Mouse (Mus musculus) hindbrain, embryonic 14.5 days (tissue): ENCODE data around the gene Hcn2. TPM values are rescaled to one million over a fixed set of nuclear protein-coding genes. Genes with fewer than 3 reads are reported as not detected.

Experiments
- ATAC-seq: fragments of 200-750 bp; cut with Nextera tagmentation; 2 replicates; pipeline ENCODE4 v1.8.0; 2017; ENCODE audit warnings: moderate number of reproducible peaks, mild to moderate bottlenecking, moderate TSS enrichment, moderate library complexity; ENCODE audit not compliant: low FRiP score
- DNase-seq: peaks from one replicate; pipeline ENCODE4 v3.0.0-alpha.2; 2015; ENCODE audit warnings: low spot score
- H3K27ac ChIP-seq: fragments of 300-500 bp; sonication (generic); 2 replicates; pipeline ENCODE4 v1.5.1; 2014; ENCODE audit warnings: mild to moderate bottlenecking, moderate library complexity
- H3K27me3 ChIP-seq: fragments of 300-500 bp; sonication (generic); 2 replicates; pipeline ENCODE4 v1.6.1; 2014; ENCODE audit warnings: mild to moderate bottlenecking, low read length, mixed read lengths; ENCODE audit not compliant: control insufficient read depth, insufficient read depth
- H3K36me3 ChIP-seq: fragments of 300-500 bp; sonication (generic); replicated peaks from 2 replicates; pipeline ENCODE4 v1.6.1; 2014; ENCODE audit not compliant: control insufficient read depth, insufficient read depth
- H3K4me1 ChIP-seq: fragments of 300-500 bp; sonication (generic); replicated peaks from 2 replicates; pipeline ENCODE4 v1.6.1; 2014; ENCODE audit warnings: antibody characterized with exemption, low read length, mixed read lengths; ENCODE audit not compliant: control insufficient read depth, insufficient read depth
- H3K4me2 ChIP-seq: fragments of 300-500 bp; sonication (generic); replicated peaks from 2 replicates; pipeline ENCODE4 v1.6.1; 2014; ENCODE audit warnings: mild to moderate bottlenecking, moderate library complexity
- H3K4me3 ChIP-seq: fragments of 300-500 bp; sonication (generic); replicated peaks from 2 replicates; pipeline ENCODE4 v1.5.1; 2014; ENCODE audit warnings: mild to moderate bottlenecking, low read length
- H3K9ac ChIP-seq: fragments of 300-500 bp; sonication (generic); 2 replicates; pipeline ENCODE4 v1.6.1; 2014
- H3K9me3 ChIP-seq: fragments of 300-500 bp; sonication (generic); 2 replicates; pipeline ENCODE4 v1.6.1; 2016; ENCODE audit warnings: low read length; ENCODE audit not compliant: control insufficient read depth
- WGBS: fragments of 180-500 bp; shearing (Covaris S2); extraction: QIAGEN DNeasy Blood & Tissue Kit; methylation state at CpG from one replicate; pipeline ENCODE4 v1.1.7; 2014; 5-methylcytosine and 5-hydroxymethylcytosine counted together
- polyA plus RNA-seq: library from polyadenylated mRNA; unstranded; fragments of >200 nt; fragmentation: Nextera tagmentation; extraction: Ambion mirVana; gene quantifications from 2 replicates; pipeline ENCODE4 v1.2.1, GENCODE M21; 2014

Gene Hcn2
- polyA plus RNA-seq, 1 experiment from 2014 or later, result 2.9 TPM

GRCm38 (mm10) chr10:79675346-79676035 lies 40.9 kb upstream of the Hcn2 start:
- no peak overlapping the region for H3K4me2 ChIP-seq
- no peaks in the 10 kb centered on the region for H3K27me3 ChIP-seq
- H3K9me3 ChIP-seq, result no peaks in the 10 kb centered on the region
- DNase-seq, result no peak
- H3K4me3 ChIP-seq, result no peak overlapping the region
- H3K9ac ChIP-seq, result no peak overlapping the region
- peaks cover 9% of the 10 kb centered on the region for H3K4me1 ChIP-seq
- no peak overlapping the region for H3K27ac ChIP-seq
- ATAC-seq, result no peak
- H3K36me3 ChIP-seq, result peaks cover 17% of the 10 kb centered on the region
- 49% methylated on average over 44 of the region's 44 CpGs for WGBS

GRCm38 (mm10) chr10:79680606-79681495 lies 35.6 kb upstream of the Hcn2 start:
- 43% methylated on average over 11 of the region's 11 CpGs for WGBS
- H3K27me3 ChIP-seq, result no peaks in the 10 kb centered on the region
- H3K4me2 ChIP-seq, result peak overlapping the region; percentile 53
- peaks cover 23% of the 10 kb centered on the region for H3K36me3 ChIP-seq
- H3K4me3 ChIP-seq, result peak overlapping the region; percentile 83
- DNase-seq (no peak), ATAC-seq (peak; percentile 27)
- H3K27ac ChIP-seq, result peak overlapping the region; percentile 85
- H3K9me3 ChIP-seq, result no peaks in the 10 kb centered on the region
- peaks cover 18% of the 10 kb centered on the region for H3K4me1 ChIP-seq
- peak overlapping the region; percentile 61 for H3K9ac ChIP-seq

- DNase-seq (peak; percentile 97), ATAC-seq (peak; percentile 95)
- WGBS, result under 1% methylated on average over 70 of the region's 84 CpGs
Measured at GRCm38 (mm10) chr10:79681591-79682245, 34.7 kb upstream of the Hcn2 start, which contains the start of gene Cdc34. Gene Cdc34, plus strand, starts transcription at chr10:79682195.

DNA sequence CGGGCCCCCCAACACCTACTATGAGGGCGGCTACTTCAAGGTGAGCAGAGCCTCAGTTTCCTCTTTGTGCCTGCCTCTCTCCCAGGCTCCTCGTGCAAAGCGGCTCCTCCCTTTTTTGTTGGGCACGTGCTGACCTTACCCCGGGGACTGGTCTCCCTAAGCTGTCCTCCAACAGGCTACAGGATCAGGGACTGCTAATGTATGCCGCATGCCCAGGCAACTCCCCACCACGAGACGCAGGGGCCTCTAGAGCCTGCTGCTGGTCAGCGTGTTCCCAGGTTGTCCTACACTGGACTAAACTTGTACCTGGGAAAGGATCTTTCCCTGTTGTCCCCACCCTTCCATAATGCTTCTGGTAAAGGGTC lies 33.9 kb upstream of the Hcn2 start:
- 0% methylated on average over 10 of the region's 10 CpGs for whole genome bisulfite sequencing
- H3K36me3 ChIP-seq, result peaks cover 32% of the 10 kb centered on the region
- ATAC-seq (peak; percentile 7; the same call in 1 of the 2 replicates), DNase-seq (no peak)
- H3K4me3 ChIP-seq, result peak overlapping the region; percentile 83
- peak overlapping the region; percentile 86 for H3K9ac ChIP-seq
- H3K9me3 ChIP-seq, result no peaks in the 10 kb centered on the region
- H3K27ac ChIP-seq, result peak overlapping the region; percentile 85
- H3K4me1 ChIP-seq, result peaks cover 18% of the 10 kb centered on the region
- peak overlapping the region; percentile 94 for H3K4me2 ChIP-seq
- H3K27me3 ChIP-seq, result no peaks in the 10 kb centered on the region

More at GRCm38 (mm10) chr10:79681591-79682245, 34.7 kb upstream of the Hcn2 start, which contains the start of gene Cdc34:
- Histone ChIP-seq H3K9me3 (no peaks in the 10 kb centered on the region), H3K27ac (peak within 1 kb of the TSS; percentile 85), H3K4me1 (peaks cover 18% of the 10 kb centered on the region), H3K36me3 (peaks cover 25% of the 10 kb centered on the region), H3K9ac (peak within 1 kb of the TSS; percentile 86), H3K4me2 (peak within 1 kb of the TSS; percentile 94), H3K27me3 (no peaks in the 10 kb centered on the region), H3K4me3 (peak within 1 kb of the TSS; percentile 83)

DNA sequence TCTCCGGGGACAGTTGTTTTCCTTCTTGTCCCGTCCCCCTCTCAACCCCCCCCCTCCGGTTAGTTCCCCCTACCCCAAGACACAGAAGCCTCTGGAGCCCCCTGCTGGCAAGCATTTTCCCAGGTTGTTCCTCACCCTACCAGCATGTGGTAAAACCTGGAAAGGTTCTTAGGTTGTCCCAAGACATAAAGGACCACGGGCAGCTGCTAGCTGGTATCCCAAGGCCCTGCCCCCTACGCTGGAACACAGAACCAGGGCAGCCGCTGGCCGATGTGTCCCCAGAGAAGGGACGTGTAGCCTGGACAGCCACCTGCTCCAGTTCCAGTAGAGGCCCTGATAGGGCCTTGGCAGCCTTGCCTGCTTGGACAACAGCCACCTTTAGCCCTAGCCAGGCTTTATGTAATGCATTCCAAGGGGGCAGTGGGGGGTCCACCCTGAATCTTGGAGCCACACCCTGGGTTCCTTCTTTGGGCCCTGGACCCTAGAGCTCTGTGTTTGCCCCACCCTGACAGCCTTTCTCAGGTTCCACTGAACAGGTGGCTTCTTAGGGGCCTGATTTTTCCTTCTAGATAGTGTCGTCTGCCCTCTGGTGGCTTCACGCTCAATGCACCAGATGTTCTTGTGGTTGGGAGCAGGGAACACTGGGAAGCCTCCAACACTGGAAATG lies 33.4 kb upstream of the Hcn2 start:
- H3K36me3 ChIP-seq, result peaks cover 37% of the 10 kb centered on the region
- H3K27ac ChIP-seq, result peak overlapping the region; percentile 85; the same call in 1 of the 2 replicates
- peak overlapping the region; percentile 94 for H3K4me2 ChIP-seq
- H3K4me1 ChIP-seq, result peaks cover 18% of the 10 kb centered on the region
- no peaks in the 10 kb centered on the region for H3K27me3 ChIP-seq
- no peaks in the 10 kb centered on the region for H3K9me3 ChIP-seq
- 9% methylated on average over 10 of the region's 10 CpGs for whole genome bisulfite sequencing
- peak overlapping the region; percentile 83 for H3K4me3 ChIP-seq
- DNase-seq (no peak), ATAC-seq (no peak)
- H3K9ac ChIP-seq, result peak overlapping the region; percentile 86

GRCm38 (mm10) chr10:79683726-79684640 lies 32.5 kb upstream of the Hcn2 start:
- peaks cover 18% of the 10 kb centered on the region for H3K4me1 ChIP-seq
- H3K4me2 ChIP-seq, result peak overlapping the region; percentile 94
- ATAC-seq, result no peak
- WGBS, result 93% methylated on average over 6 of the region's 6 CpGs
- H3K27me3 ChIP-seq, result no peaks in the 10 kb centered on the region
- H3K9me3 ChIP-seq, result no peaks in the 10 kb centered on the region
- no peak for DNase-seq
- peaks cover 46% of the 10 kb centered on the region for H3K36me3 ChIP-seq
- peak overlapping the region; percentile 83 for H3K4me3 ChIP-seq
- no peak overlapping the region for H3K27ac ChIP-seq
- H3K9ac ChIP-seq, result peak overlapping the region; percentile 86; the same call in 1 of the 2 replicates

DNA sequence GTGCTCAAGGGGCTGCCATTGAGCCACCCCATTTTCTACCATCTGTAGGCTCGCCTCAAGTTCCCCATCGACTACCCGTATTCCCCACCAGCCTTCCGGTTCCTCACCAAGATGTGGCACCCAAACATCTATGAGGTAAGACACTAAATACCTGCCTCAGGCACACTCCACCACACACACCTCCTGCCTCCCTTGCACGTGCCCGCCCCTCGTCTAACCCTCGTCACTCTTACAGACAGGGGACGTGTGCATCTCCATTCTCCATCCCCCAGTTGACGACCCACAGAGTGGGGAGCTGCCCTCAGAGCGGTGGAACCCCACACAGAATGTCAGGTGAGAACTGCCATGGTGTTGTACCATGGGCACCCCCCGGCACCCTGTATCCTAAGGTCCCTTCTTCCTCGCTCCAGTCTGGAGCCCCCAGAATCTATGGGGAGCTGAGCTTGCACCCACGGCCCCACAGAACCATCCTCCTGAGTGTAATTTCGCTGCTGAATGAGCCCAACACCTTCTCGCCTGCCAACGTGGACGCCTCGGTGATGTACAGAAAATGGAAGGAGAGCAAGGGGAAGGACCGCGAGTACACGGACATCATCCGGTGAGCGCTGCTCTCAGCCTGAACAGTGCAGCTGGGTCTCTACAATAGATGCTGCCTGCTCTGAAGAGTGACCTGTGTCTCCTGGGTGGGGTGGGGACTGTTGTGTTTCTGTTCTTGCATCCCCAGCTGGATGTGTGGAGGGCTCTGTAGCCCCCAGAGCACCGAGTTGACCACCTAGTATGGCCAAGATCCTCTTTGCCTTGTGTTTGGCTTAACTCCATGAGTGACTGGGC lies 31.4 kb upstream of the Hcn2 start:
- H3K9ac ChIP-seq, result no peak overlapping the region
- 97% methylated on average over 25 of the region's 25 CpGs for WGBS
- peaks cover 50% of the 10 kb centered on the region for H3K36me3 ChIP-seq
- no peak overlapping the region for H3K27ac ChIP-seq
- peaks cover 18% of the 10 kb centered on the region for H3K4me1 ChIP-seq
- no peak overlapping the region for H3K4me2 ChIP-seq
- no peak for ATAC-seq
- no peak overlapping the region for H3K4me3 ChIP-seq
- DNase-seq, result no peak
- H3K9me3 ChIP-seq, result no peaks in the 10 kb centered on the region
- no peaks in the 10 kb centered on the region for H3K27me3 ChIP-seq
